Mouse (Mus musculus): ENCODE data around the gene Dusp7.

The Dusp7 gene

DNA sequence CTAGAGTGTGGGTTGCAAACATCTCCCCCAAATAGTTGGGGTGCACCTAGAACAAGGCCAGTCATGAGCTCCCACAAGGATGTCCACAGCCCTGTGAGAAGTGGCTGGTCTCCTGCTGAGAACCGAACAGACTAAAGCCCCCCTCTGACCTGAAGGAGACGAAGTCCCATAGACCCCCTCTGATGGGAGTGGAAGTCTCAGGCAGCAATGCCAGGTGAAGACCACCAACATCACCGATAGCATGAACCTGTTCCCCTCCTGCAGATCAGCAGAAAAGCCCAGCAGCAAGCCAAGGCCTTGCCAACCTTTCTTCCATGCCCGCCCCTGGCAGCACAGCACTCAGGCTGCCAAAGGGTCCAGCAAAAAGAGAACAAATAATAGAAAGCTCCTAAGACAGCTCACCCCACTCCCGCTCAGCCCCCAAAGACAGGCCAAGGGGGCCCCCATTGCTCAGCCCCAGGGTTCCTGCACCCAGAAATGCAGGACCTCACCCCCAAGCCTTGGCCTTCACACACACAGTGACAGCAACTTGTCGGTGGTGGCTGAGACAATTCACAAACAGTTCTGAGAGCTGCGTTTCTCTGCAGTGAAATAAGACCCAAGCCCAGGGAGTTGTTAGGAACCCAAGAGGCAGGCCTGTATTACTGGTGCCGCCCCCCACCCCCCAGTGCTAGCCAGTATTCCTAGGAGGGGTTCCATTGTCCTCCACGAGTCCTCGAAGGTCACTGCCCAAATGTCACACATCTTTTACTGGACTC lies 13.0 kb upstream of the Dusp7 start:
- DNase-seq (ENCODE audit: low read depth) = no peak

DNA sequence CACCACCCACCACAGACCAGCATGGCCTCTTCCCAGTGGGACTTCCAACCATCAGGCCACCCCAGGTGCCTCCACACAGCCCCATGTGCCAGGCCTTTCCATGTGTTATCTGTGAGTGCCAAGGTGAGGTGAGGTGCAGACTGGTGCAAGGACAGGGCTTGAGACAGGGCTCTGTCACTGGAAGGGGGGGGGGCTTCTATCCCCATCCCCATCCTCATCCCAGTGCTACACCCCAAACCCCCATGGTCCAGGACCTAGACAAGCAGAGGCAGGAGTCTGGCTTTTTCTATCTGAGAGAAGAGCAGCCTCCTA lies 12.5 kb upstream of the Dusp7 start:
- DNase-seq (ENCODE audit: low read depth) = no peak

DNA sequence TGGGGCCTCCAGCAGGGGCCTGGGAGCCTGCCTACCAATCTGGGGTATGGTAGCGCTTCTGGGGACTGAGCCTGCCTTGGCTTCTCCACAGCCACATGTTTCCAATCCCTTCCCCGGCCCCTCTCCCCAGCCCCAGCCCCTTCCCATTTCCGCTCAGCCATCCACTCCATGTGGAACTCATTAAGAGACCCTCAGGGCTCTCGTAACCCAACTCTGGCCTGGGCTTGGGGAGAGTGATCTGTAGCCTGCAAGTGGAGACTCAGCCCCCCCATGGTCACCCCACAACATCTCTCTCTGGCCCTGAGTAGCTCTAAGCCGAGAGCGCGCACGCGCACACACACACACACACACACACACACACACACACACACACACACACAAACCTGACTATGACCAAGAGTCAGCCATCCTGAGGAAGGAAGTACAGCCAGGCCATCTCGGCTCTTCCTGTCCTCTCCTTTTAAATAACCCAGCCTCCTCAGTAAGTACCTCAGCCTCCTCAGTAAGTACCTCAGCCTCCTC lies 12.0 kb upstream of the Dusp7 start:
- DNase-seq (ENCODE audit: low read depth) = no peak

- DNase-seq (ENCODE audit: low read depth) = no peak
Observed at GRCm38 (mm10) chr9:106357167-106357566, 11.3 kb upstream of the Dusp7 start.

- no peak for DNase-seq (ENCODE audit: low read depth)
Observed at GRCm38 (mm10) chr9:106359297-106359696, 9.1 kb upstream of the Dusp7 start.

GRCm38 (mm10) chr9:106361140-106361539 lies 7.3 kb upstream of the Dusp7 start:
- DNase-seq (ENCODE audit: low read depth) = no peak

GRCm38 (mm10) chr9:106365333-106365732 lies 3.1 kb upstream of the Dusp7 start:
- no peak for DNase-seq (ENCODE audit: low read depth)

- no peak for DNase-seq (ENCODE audit: low read depth)
Observed at GRCm38 (mm10) chr9:106366188-106366587, 2.2 kb upstream of the Dusp7 start.

- DNase-seq (ENCODE audit: low read depth) = no peak
Observed at GRCm38 (mm10) chr9:106367001-106367400, 1.4 kb upstream of the Dusp7 start.

DNA sequence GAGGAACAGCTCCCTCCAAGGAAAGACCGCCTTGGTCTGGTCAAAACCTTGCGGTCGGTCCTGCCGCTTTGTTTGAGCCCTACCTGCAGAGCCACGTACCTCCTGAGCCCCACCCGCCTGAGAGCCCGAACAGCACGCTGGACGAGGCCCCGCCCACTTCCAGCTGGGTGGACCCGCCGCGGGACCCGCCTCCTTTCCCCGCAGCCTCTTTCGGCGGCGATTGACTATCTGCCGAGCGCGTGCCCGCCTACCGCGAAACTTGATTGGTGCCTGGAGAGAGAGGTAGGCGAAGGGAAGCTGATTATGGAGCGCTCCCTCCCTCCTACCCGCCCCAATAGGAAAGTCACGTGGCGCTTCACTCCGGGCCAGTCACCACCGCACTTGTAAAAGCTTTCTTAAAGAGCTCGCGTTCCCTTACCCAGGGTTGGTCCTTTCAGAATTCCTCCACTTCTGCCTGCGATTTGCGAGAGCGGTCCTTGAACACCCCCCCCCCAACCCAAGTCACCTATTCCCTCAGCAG lies 780 bp upstream of the Dusp7 start:
- DNase-seq (ENCODE audit: low read depth) = peak; percentile 95

DNA sequence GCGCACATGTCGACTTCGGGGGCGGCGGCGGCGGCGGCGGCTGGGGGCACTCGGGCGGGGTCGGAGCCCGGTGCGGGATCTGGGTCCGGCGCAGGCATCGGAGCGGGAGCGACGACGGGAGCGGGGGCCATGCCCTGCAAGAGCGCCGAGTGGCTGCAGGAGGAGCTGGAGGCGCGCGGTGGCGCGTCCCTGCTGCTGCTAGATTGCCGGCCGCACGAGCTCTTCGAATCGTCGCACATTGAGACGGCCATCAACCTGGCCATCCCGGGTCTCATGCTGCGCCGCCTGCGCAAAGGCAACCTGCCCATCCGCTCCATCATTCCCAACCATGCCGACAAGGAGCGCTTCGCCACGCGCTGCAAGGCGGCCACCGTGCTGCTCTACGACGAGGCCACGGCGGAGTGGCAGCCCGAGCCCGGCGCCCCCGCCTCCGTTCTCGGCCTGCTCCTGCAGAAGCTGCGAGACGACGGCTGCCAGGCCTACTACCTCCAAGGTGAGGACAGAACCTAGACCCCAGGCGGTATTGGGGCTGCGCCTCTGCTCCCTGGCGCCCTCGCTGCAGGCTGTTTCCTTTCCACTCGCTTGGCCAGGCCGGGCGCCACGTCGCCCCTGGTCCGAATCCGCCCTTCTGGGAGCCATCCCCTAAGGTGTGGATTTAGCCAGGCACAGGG lies 534 bp downstream of the Dusp7 start:
- no peak for DNase-seq (ENCODE audit: low read depth)

- DNase-seq (ENCODE audit: low read depth) = no peak
Observed at GRCm38 (mm10) chr9:106369801-106370485, 1.5 kb downstream of the Dusp7 start.

DNA sequence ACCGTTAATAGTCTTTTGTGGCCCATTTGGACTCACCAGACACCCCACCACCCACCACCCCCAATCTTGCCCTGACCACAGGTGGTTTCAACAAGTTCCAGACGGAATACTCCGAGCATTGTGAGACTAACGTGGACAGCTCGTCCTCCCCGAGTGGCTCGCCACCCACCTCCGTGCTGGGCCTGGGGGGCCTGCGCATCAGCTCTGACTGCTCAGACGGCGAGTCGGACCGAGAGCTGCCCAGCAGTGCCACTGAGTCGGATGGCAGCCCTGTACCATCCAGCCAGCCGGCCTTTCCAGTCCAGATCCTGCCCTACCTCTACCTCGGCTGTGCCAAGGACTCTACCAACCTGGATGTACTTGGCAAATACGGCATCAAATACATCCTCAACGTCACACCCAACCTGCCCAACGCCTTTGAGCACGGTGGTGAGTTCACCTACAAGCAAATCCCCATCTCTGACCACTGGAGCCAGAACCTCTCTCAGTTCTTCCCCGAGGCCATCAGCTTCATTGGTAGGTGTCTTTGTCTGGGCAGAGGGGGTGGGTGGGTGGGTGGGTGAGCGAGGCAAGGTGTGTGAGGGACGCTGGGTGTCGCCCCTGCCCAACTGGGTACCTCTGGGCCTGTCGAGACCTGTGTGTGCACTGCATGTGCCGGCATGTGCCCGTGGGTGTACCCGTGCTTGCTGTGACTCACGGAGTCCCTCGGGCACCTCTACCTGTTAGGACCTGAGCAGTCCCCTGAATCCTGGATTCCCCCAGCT lies 2.4 kb downstream of the Dusp7 start:
- no peak for DNase-seq (ENCODE audit: low read depth)

- no peak for DNase-seq (ENCODE audit: low read depth)
Observed at GRCm38 (mm10) chr9:106371384-106371671, 2.9 kb downstream of the Dusp7 start.

GRCm38 (mm10) chr9:106371776-106372175 lies 3.3 kb downstream of the Dusp7 start:
- no peak for DNase-seq (ENCODE audit: low read depth)

DNA sequence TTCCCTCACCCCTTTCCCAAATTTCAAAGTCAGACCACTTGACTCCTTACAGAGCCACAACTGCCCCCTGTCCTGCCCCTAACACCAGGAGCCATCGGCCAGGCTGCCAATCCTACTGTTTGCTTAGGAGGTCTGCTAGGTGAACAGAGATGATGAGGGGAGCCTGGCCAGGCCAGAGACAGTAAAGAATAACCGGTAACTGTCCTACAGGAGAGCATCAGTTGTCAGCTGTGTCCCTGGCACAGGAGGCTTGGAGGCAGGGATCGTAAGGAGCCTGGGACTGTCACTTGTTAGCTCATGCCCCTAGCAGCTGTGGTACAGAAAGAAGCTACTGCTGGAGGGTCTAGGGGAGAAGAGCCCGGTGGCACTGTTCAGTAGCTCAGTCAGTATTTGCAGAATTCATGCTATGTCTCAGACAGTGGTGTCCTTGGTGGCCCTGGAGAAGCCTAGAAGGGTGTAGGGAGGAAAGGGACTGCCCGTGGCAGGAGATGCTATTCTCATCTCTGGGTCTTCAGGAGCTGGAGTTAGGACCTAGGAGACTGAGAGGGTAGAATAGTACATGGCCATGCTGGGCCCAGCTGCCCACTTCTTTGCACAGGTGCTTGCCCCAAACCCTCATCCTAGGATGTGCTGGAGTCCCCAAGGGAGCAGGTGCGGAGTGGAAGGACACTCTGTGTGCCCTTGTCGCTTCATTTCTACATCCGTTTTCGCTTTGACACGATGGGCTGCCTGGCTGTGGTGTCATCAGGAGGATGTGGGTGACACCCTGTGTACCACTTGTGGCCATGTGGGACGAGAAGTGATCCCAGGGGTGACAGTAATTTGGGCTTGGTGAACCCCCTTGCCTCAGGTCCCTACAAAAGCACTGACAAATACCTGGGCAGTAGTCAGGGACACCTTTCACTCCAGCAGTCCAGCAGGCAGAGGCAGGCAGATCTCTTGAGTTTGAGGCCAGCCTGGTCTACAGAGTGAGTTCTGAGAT lies 4.3 kb downstream of the Dusp7 start:
- DNase-seq (ENCODE audit: low read depth) = no peak

DNA sequence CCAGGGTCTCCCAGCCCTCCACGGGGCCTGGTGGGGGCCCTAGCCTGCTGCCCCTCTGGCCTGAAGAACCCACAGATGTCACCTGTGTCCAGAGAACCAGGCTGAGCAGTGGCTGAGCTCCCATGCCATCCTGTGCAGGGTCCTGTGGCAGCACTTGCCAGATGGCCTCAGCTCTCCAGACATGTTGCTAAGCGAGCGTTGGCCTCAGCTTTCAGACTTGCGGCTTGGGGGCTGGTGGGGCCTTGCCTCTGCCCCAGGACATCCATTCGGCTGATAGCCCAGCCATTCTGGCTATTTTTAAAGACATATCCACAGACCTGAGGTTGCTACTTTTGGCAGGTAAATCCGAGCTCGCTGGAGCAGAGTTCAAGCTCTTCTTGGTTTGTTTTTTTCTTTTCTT lies 5.5 kb downstream of the Dusp7 start:
- DNase-seq (ENCODE audit: low read depth) = no peak

DNA sequence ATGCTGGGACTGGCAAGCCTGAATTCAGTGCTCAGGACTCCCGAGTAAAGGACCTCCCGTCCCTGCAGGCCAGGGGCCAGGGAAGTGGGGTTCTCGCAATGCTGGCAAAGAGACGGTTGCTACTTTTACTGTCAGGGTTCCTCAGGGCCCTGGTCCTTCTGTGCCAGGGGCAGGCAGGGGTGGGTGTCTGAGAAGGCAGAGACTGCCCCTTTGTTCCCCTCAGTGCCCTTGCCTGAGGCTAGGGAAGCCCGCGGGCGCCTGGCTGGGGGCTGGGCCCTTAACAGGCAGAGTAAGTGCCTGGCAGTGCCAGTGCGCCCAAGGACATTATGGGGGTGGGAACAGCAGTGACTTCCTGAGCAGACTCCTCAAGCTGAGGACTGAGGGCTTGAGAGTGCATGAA lies 8.8 kb downstream of the Dusp7 start:
- no peak for DNase-seq (ENCODE audit: low read depth)

DNA sequence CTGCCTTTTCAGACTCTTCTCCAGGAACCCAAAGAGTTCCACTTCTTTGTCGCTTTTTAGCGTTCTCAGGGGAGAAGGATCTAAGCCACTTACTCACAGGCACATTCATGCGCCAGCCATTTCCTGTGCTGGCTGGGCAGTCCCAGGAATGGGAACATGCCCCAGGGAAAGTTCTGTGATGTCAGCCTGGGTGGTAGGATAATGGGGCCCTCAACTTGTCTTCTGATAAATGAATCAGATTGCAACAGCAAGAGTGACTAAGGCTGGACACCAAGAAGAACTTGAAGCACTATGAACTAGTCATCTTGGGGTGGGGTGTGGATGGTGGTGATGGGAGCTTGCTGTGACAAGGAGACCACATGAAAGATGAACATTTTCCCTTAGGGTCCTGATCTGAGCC lies 9.6 kb downstream of the Dusp7 start:
- DNase-seq (ENCODE audit: low read depth) = no peak

DNA sequence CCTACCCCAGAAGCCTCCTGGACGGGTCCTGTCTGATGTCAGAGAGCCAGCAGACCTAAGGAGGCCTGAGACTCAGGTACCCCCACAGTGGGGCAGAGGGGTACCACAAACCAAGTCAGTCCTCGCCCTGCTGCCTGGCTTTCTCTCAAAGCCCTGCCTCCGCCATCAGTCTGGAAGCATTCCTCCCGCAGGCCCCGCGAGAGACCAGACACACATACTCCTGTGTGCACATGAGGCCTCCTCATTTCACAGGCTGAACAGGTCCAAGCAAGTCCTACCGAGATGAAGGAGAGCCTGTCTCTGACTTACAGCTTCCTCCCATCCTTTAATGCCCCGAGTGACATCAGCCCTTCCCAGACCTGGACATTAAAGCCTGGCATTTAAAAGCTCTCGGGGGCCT lies 10.3 kb downstream of the Dusp7 start:
- no peak for DNase-seq (ENCODE audit: low read depth)

DNA sequence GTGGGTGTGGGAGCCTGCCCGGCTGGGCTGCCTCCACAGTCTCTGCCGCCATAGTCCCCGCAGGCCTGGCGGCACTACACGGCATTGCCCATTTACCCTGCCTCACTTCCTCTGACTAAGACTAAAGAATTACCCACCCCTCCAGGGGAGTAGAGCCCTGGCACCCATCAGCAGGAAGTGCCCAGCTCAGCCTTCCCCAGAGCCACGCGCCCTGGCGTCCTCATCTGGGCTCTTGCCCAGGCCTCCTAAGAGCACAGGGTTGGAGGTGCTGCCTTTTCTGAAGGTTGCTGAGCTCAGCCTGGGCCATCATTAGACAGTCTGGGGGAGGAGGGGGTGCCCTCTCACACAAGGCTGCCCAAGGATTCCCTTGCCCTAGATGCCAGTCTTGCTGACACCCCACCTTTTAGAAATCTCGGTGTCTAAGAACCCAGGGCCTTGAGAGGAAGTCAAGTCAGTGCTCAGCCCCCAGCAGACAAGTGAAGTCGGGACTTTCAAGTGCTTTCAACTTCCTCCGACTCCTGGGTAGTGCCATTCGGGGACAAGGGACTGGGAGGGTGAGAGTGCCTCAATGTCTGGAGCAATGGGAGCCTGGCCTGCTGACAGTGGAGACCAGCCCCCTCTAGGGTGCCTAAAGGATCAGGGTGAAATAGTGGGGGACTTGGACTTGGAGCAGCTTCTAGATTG lies 17.9 kb downstream of the Dusp7 start:
- DNase-seq (ENCODE audit: low read depth) = no peak

Data from fibroblast of lung, adult 2 months (primary cell).